10 mouse cellular contexts compared by ENCODE assay signal in the genomic region with DNA sequence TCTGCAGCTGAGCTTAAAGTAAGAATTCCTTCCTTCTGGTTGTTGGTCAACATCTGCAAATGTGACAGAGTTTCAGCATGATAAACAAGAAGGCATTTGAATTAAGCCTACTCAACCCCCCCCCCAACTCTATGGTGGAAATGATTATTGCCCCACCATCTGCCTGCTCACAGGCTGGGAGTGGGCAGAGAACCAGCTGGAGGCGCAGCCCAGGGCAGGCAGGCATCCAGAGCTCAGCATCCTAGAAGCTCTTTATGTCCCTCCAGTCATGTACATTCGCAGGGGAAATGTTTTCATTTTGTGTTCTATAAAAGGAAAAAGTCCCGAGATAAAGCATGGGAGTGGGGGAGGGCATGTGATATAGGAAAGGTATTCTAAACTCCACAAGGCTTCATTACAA.
A peak's percentile ranks its signal among the peaks of the same experiment; 100 is the strongest.
DNase-seq lines count a peak whose midpoint lies in the region; ATAC-seq and TF ChIP-seq lines count a peak whose summit lies in the region.
"Had no signal": no experiment of that assay in that cellular context is flagged by ENCODE, and none has a peak within 500 bp of the region (broad histone marks: within the 10 kb centered on the region; RNA-seq: fewer than 3 reads in every experiment).

No protein-coding gene starts in this region.

- no peak overlapping the region for H3K4me2 ChIP-seq in forebrain, embryonic 13.5 days

- H3K4me1 ChIP-seq in forebrain, embryonic 13.5 days: peaks cover 13% of the 10 kb centered on the region
- H3K4me1 ChIP-seq in forebrain, embryonic 10.5 days: peaks cover 10% of the 10 kb centered on the region
- H3K4me1 ChIP-seq in cerebellum, adult 2 months (ENCODE audit: control insufficient read depth, insufficient read depth, low read length): peaks cover 23% of the 10 kb centered on the region; the same call in 1 of the 2 replicates
- no peaks in the 10 kb centered on the region for H3K4me1 ChIP-seq in limb, embryonic 10.5 days

- H3K27ac ChIP-seq in forebrain, embryonic 13.5 days: no peak overlapping the region
- no peak overlapping the region for H3K27ac ChIP-seq in forebrain, embryonic 10.5 days
- H3K27ac ChIP-seq in cerebellum, adult 2 months (ENCODE audit: insufficient read depth, low read length): no peak overlapping the region
- H3K27ac ChIP-seq in limb, embryonic 10.5 days: no peak overlapping the region

- H3K27me3 ChIP-seq in forebrain, embryonic 13.5 days: no peaks in the 10 kb centered on the region
- H3K27me3 ChIP-seq in forebrain, embryonic 10.5 days (ENCODE audit: poor library complexity, severe bottlenecking): no peaks in the 10 kb centered on the region; the same call in 1 of the 2 replicates
- H3K27me3 ChIP-seq in cerebellum, adult 2 months (ENCODE audit: control insufficient read depth, insufficient read depth, low read length): no peaks in the 10 kb centered on the region
- H3K27me3 ChIP-seq in limb, embryonic 10.5 days (ENCODE audit: low read depth, poor library complexity, severe bottlenecking): no peaks in the 10 kb centered on the region

- WGBS in forebrain, embryonic 13.5 days: 83% methylated on average over 3 of the region's 3 CpGs
- WGBS in forebrain, embryonic 10.5 days: 97% methylated on average over 3 of the region's 3 CpGs
- 12% methylated on average over 3 of the region's 3 CpGs for WGBS in cerebellum, adult 2 months
- 95% methylated on average over 3 of the region's 3 CpGs for WGBS in limb, embryonic 10.5 days

- H3K36me3 ChIP-seq in forebrain, embryonic 13.5 days (ENCODE audit: poor library complexity, severe bottlenecking): no peaks in the 10 kb centered on the region
- no peaks in the 10 kb centered on the region for H3K36me3 ChIP-seq in forebrain, embryonic 10.5 days (replicated peaks)
- H3K36me3 ChIP-seq in limb, embryonic 10.5 days: no peaks in the 10 kb centered on the region
- H3K36me3 ChIP-seq: G1E had no signal

- no peak overlapping the region for H3K4me3 ChIP-seq in forebrain, embryonic 13.5 days
- H3K4me3 ChIP-seq in forebrain, embryonic 10.5 days: no peak overlapping the region
- H3K4me3 ChIP-seq in cerebellum, adult 2 months (replicated peaks; ENCODE audit: insufficient read depth, low read depth, low read length): no peak overlapping the region
- no peak overlapping the region for H3K4me3 ChIP-seq in limb, embryonic 10.5 days

- peak; percentile 64; the same call in 1 of the 2 replicates for ATAC-seq in forebrain, embryonic 13.5 days

- H3K9ac ChIP-seq in forebrain, embryonic 13.5 days: no peak overlapping the region

- no peaks in the 10 kb centered on the region for H3K9me3 ChIP-seq in forebrain, embryonic 13.5 days (replicated peaks)
- no peaks in the 10 kb centered on the region for H3K9me3 ChIP-seq in forebrain, embryonic 10.5 days
- no peaks in the 10 kb centered on the region for H3K9me3 ChIP-seq in limb, embryonic 10.5 days (replicated peaks)
- H3K9me3 ChIP-seq: G1E had no signal

- DNase-seq in forebrain, embryonic 10.5 days (ENCODE audit: extremely low spot score, low spot score): no peak
- peak; percentile 79 to 88 for DNase-seq in cerebellum, adult 2 months
- peak; percentile 71 to 80 for DNase-seq in layer of hippocampus, adult 8-10 months (ENCODE audit: low spot score in 2 of 2)
- DNase-seq in right cerebral cortex, adult 18-20 months: peak; percentile 73
- no peak for DNase-seq in adrenal gland, postnatal 25 days
- no peak for DNase-seq in limb, embryonic 10.5 days (ENCODE audit: low spot score)
- DNase-seq in kidney, adult 8-10 months: no peak
- DNase-seq: thymus, adult 2 months had no signal

- no peak for TF ChIP-seq POLR2A in cerebellum, adult 2 months (IDR thresholded peaks at IDR 0.05; ENCODE audit: borderline replicate concordance, insufficient read depth, low read length)

- no peak for TF ChIP-seq CTCF in cerebellum, adult 2 months (IDR thresholded peaks at IDR 0.05; ENCODE audit: borderline replicate concordance, insufficient read depth, low read depth, low read length)

Comparison
In these comparisons a context has a peak if more than half of its experiments do, and no peak if none do; other contexts are left out.
1. DNase-seq: peak in cerebellum, adult 2 months (2 of 2), layer of hippocampus, adult 8-10 months (2 of 2) and right cerebral cortex, adult 18-20 months (single experiment); none in forebrain, embryonic 10.5 days (single experiment), adrenal gland, postnatal 25 days (single experiment), limb, embryonic 10.5 days (single experiment) and kidney, adult 8-10 months (0 of 2).